Mouse (Mus musculus): ENCODE results near the gene Tgfb3.

Tgfb3 gene

GRCm38 (mm10) chr12:86078553-86079201 is at the start of gene Tgfb3:
Gene Tgfb3 (minus strand): TSS chr12:86079041.
- in situ Hi-C loops (cut with MboI): loop anchor here (5.0 kb wide), 3 partner anchors 86 to 206 kb away; no protein-coding TSS in a partner anchor

- in situ Hi-C loops (cut with MboI): no loop called here
Observed at GRCm38 (mm10) chr12:86128122-86128521, 49.3 kb upstream of the Tgfb3 start.

- in situ Hi-C loops (cut with MboI): no loop called here
Observed at GRCm38 (mm10) chr12:86124016-86124415, 45.2 kb upstream of the Tgfb3 start.

- in situ Hi-C loops (cut with MboI): no loop called here
Observed at GRCm38 (mm10) chr12:86116295-86116835, 37.5 kb upstream of the Tgfb3 start.

GRCm38 (mm10) chr12:86110637-86111036 is 31.8 kb upstream of the Tgfb3 start:
- in situ Hi-C loops (cut with MboI): no loop called here

- in situ Hi-C loops (cut with MboI): no loop called here
Observed at GRCm38 (mm10) chr12:86109531-86109930, 30.7 kb upstream of the Tgfb3 start.

GRCm38 (mm10) chr12:86107645-86108044 is 28.8 kb upstream of the Tgfb3 start:
- in situ Hi-C loops (cut with MboI): no loop called here

GRCm38 (mm10) chr12:86106086-86106485 is 27.2 kb upstream of the Tgfb3 start:
- in situ Hi-C loops (cut with MboI): no loop called here

GRCm38 (mm10) chr12:86105546-86105945 is 26.7 kb upstream of the Tgfb3 start:
- in situ Hi-C loops (cut with MboI): no loop called here

- in situ Hi-C loops (cut with MboI): no loop called here
Observed at GRCm38 (mm10) chr12:86104297-86104696, 25.5 kb upstream of the Tgfb3 start.

GRCm38 (mm10) chr12:86103852-86104251 is 25.0 kb upstream of the Tgfb3 start:
- in situ Hi-C loops (cut with MboI): no loop called here

- in situ Hi-C loops (cut with MboI): no loop called here
Observed at GRCm38 (mm10) chr12:86103391-86103790, 24.6 kb upstream of the Tgfb3 start.

- in situ Hi-C loops (cut with MboI): no loop called here
Observed at GRCm38 (mm10) chr12:86102686-86103085, 23.8 kb upstream of the Tgfb3 start.

GRCm38 (mm10) chr12:86100711-86101110 is 21.9 kb upstream of the Tgfb3 start:
- in situ Hi-C loops (cut with MboI): no loop called here

- in situ Hi-C loops (cut with MboI): no loop called here
Observed at GRCm38 (mm10) chr12:86097781-86098180, 18.9 kb upstream of the Tgfb3 start.

GRCm38 (mm10) chr12:86095806-86096205 is 17.0 kb upstream of the Tgfb3 start:
- in situ Hi-C loops (cut with MboI): no loop called here

GRCm38 (mm10) chr12:86094075-86094474 is 15.2 kb upstream of the Tgfb3 start:
- in situ Hi-C loops (cut with MboI): no loop called here

GRCm38 (mm10) chr12:86091601-86092132 is 12.8 kb upstream of the Tgfb3 start:
- in situ Hi-C loops (cut with MboI): no loop called here

GRCm38 (mm10) chr12:86090764-86091163 is 11.9 kb upstream of the Tgfb3 start:
- in situ Hi-C loops (cut with MboI): no loop called here

GRCm38 (mm10) chr12:86088042-86088441 is 9.2 kb upstream of the Tgfb3 start:
- in situ Hi-C loops (cut with MboI): no loop called here

GRCm38 (mm10) chr12:86086550-86086949 is 7.7 kb upstream of the Tgfb3 start:
- in situ Hi-C loops (cut with MboI): no loop called here

- in situ Hi-C loops (cut with MboI): no loop called here
Observed at GRCm38 (mm10) chr12:86085873-86086272, 7.0 kb upstream of the Tgfb3 start.

- in situ Hi-C loops (cut with MboI): no loop called here
Observed at GRCm38 (mm10) chr12:86082481-86083012, 3.7 kb upstream of the Tgfb3 start, which contains the start of gene Ift43. Gene Ift43 (plus strand): TSS chr12:86082541.

All from mature B cell (primary cell).